Mouse (Mus musculus): ENCODE results near the gene Ndufs7.
A peak's percentile ranks its signal among the peaks of the same experiment; 100 is the strongest.

Gene Ndufs7

GRCm38 (mm10) chr10:80264341-80265148 is 15.6 kb downstream of the Ndufs7 start:
- DNase-seq = peak; percentile 99

- no peak for DNase-seq
These were observed 16.2 kb downstream of the Ndufs7 start for GRCm38 (mm10) chr10:80265149-80265486.

- DNase-seq = no peak
These were observed 21.2 kb downstream of the Ndufs7 start for GRCm38 (mm10) chr10:80270099-80270498.

GRCm38 (mm10) chr10:80270734-80271181 is 21.8 kb downstream of the Ndufs7 start:
- DNase-seq = no peak

- no peak for DNase-seq
These were observed 22.4 kb downstream of the Ndufs7 start for GRCm38 (mm10) chr10:80271186-80271843.

GRCm38 (mm10) chr10:80271870-80272585 is 23.1 kb downstream of the Ndufs7 start:
- no peak for DNase-seq

- no peak for DNase-seq
These were observed 24.9 kb downstream of the Ndufs7 start for GRCm38 (mm10) chr10:80273847-80274246.

GRCm38 (mm10) chr10:80276238-80276637 is 27.3 kb downstream of the Ndufs7 start:
- DNase-seq = no peak

- DNase-seq = no peak
These were observed 29.5 kb downstream of the Ndufs7 start for GRCm38 (mm10) chr10:80278390-80278789.

GRCm38 (mm10) chr10:80279273-80279672 is 30.4 kb downstream of the Ndufs7 start:
- no peak for DNase-seq

- no peak for DNase-seq
These were observed 32.4 kb downstream of the Ndufs7 start for GRCm38 (mm10) chr10:80281304-80281703.

GRCm38 (mm10) chr10:80281921-80282371 is 33.0 kb downstream of the Ndufs7 start:
- DNase-seq = peak; percentile 69

- no peak for DNase-seq
These were observed 33.8 kb downstream of the Ndufs7 start for GRCm38 (mm10) chr10:80282481-80283441.

- DNase-seq = no peak
These were observed 36.5 kb downstream of the Ndufs7 start for GRCm38 (mm10) chr10:80285222-80286070.

GRCm38 (mm10) chr10:80288097-80288496 is 39.2 kb downstream of the Ndufs7 start:
- no peak for DNase-seq

GRCm38 (mm10) chr10:80288657-80289056 is 39.7 kb downstream of the Ndufs7 start:
- DNase-seq = no peak

- peak; percentile 96 for DNase-seq
These were observed 43.6 kb downstream of the Ndufs7 start, which contains the start of gene Rps15 for GRCm38 (mm10) chr10:80292251-80293146. Gene Rps15, plus strand, starts transcription at chr10:80292453.

GRCm38 (mm10) chr10:80293325-80293724 is 44.4 kb downstream of the Ndufs7 start:
- no peak for DNase-seq

GRCm38 (mm10) chr10:80294311-80294710 is 45.4 kb downstream of the Ndufs7 start:
- no peak for DNase-seq

GRCm38 (mm10) chr10:80294788-80295303 is 45.9 kb downstream of the Ndufs7 start:
- DNase-seq = no peak
